Mouse (Mus musculus) granulocyte monocyte progenitor cell, adult 5-6 weeks (primary cell): ENCODE data around the gene Sun2. TPM values are rescaled to one million over a fixed set of nuclear protein-coding genes. Genes with fewer than 3 reads are reported as not detected.
A peak's percentile ranks its signal among the peaks of the same experiment; 100 is the strongest.

Experiments used
- ATAC-seq: replicated peaks from 2 replicates; pipeline ENCODE4 v1.8.0; 2016; ENCODE audit warnings: mild to moderate bottlenecking, moderate TSS enrichment, inconsistent platforms; ENCODE audit not compliant: poor library complexity, severe bottlenecking
- total RNA-seq, 2 experiments: library from RNA; stranded (forward) in 1 of 2; stranded (reverse) in 1 of 2; fragments of 200-712, 200-1000 nt in 1 of 2; fragments of >200 nt in 1 of 2; fragmentation: Nextera tagmentation in 1 of 2; gene quantifications; 2 replicates each; pipeline ENCODE4 v1.2.3; 2014 to 2017

Gene Sun2
- total RNA-seq, 2 experiments from 2014 or later: 133 to 268 TPM

- ATAC-seq: peak; percentile 26; the same call in 1 of the 2 replicates
These were observed 14.8 kb upstream of the Sun2 start for GRCm38 (mm10) chr15:79757118-79757517.

- ATAC-seq: 0 out of 2 replicates have a peak, but pooled peaks have one; percentile 7
These were observed 13.8 kb upstream of the Sun2 start for GRCm38 (mm10) chr15:79755977-79756625.

- ATAC-seq: no peak
These were observed 12.8 kb upstream of the Sun2 start for GRCm38 (mm10) chr15:79755176-79755575.

GRCm38 (mm10) chr15:79753873-79754272 is 11.5 kb upstream of the Sun2 start:
- ATAC-seq: no peak

GRCm38 (mm10) chr15:79753420-79753752 is 11.1 kb upstream of the Sun2 start:
- ATAC-seq: no peak

GRCm38 (mm10) chr15:79752742-79753419 is 10.5 kb upstream of the Sun2 start:
- peak; percentile 59 for ATAC-seq

- ATAC-seq: peak; percentile 55
These were observed 9.4 kb upstream of the Sun2 start for GRCm38 (mm10) chr15:79751772-79752171.

GRCm38 (mm10) chr15:79750266-79750665 is 7.9 kb upstream of the Sun2 start:
- no peak for ATAC-seq

- ATAC-seq: peak; percentile 48
These were observed 6.8 kb upstream of the Sun2 start for GRCm38 (mm10) chr15:79749162-79749561.

- peak; percentile 28 for ATAC-seq
These were observed 5.7 kb upstream of the Sun2 start for GRCm38 (mm10) chr15:79747998-79748397.

GRCm38 (mm10) chr15:79745883-79746282 is 3.5 kb upstream of the Sun2 start:
- ATAC-seq: no peak

GRCm38 (mm10) chr15:79745312-79745711 is 3.0 kb upstream of the Sun2 start:
- ATAC-seq: no peak

- ATAC-seq: no peak
These were observed 2.4 kb upstream of the Sun2 start for GRCm38 (mm10) chr15:79744742-79745141.

GRCm38 (mm10) chr15:79744001-79744400 is 1.7 kb upstream of the Sun2 start:
- no peak for ATAC-seq

- ATAC-seq: no peak
These were observed 329 bp upstream of the Sun2 start for GRCm38 (mm10) chr15:79742706-79743023.

- peak; percentile 58 for ATAC-seq
These were observed 1.0 kb downstream of the Sun2 start for GRCm38 (mm10) chr15:79741173-79741858.

GRCm38 (mm10) chr15:79740739-79741138 is 1.6 kb downstream of the Sun2 start:
- ATAC-seq: peak; percentile 37

- ATAC-seq: no peak
These were observed 8.0 kb downstream of the Sun2 start for GRCm38 (mm10) chr15:79734311-79734710.

GRCm38 (mm10) chr15:79733640-79734039 is 8.7 kb downstream of the Sun2 start:
- ATAC-seq: peak; percentile 67

GRCm38 (mm10) chr15:79733192-79733591 is 9.1 kb downstream of the Sun2 start:
- ATAC-seq: no peak

GRCm38 (mm10) chr15:79731554-79731953 is 10.8 kb downstream of the Sun2 start:
- ATAC-seq: peak; percentile 28
